Mouse (Mus musculus): ENCODE measurements around the gene Fxyd3. TPM values are rescaled to one million over a fixed set of nuclear protein-coding genes. Genes with fewer than 3 reads are reported as not detected.
A peak's percentile ranks its signal among the peaks of the same experiment; 100 is the strongest.

Gene Fxyd3
- polyA plus RNA-seq, 1 experiment from 2014 or later = 1.1 TPM

DNA sequence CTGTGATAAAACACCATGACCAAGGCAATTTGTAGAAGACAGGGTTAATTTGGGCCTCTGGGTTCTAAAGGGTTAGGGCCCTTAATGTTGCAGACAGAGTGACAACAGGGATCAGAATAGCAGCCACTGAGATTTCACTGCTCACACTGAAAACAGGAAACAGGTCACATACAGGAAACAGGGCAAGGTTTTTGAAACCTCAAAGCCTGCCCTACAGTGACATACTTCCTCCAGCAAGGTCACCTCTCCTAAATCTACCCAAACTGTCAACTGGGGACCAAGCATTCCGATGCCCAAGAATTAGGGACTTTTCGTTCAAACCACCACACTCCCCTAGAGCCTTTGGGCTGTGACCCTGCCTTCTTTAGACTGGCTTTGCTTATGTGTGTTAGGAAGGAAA lies 13.2 kb upstream of the Fxyd3 start:
- H3K9me3 ChIP-seq (replicated peaks; ENCODE audit: control insufficient read depth, low read length) = no peaks in the 10 kb centered on the region
- H3K4me1 ChIP-seq (ENCODE audit: control insufficient read depth, low read depth, low read length) = no peaks in the 10 kb centered on the region
- H3K4me3 ChIP-seq (ENCODE audit: low read depth, low read length) = no peak overlapping the region
- H3K9ac ChIP-seq (ENCODE audit: low read depth, low read length) = no peak overlapping the region
- no peak overlapping the region for H3K4me2 ChIP-seq (ENCODE audit: low read depth, low read length)
- 0 out of 2 replicates have a peak, but pooled peaks have one; percentile 27 for ATAC-seq (ENCODE audit: low read depth)
- 19% methylated on average over 2 of the region's 2 CpGs for WGBS (ENCODE audit: insufficient replicate concordance)
- no peaks in the 10 kb centered on the region for H3K36me3 ChIP-seq (ENCODE audit: control insufficient read depth, insufficient read depth)
- H3K27ac ChIP-seq (ENCODE audit: low read length) = no peak overlapping the region
- H3K27me3 ChIP-seq (ENCODE audit: control insufficient read depth, insufficient read depth, low read depth, low read length) = no peaks in the 10 kb centered on the region

DNA sequence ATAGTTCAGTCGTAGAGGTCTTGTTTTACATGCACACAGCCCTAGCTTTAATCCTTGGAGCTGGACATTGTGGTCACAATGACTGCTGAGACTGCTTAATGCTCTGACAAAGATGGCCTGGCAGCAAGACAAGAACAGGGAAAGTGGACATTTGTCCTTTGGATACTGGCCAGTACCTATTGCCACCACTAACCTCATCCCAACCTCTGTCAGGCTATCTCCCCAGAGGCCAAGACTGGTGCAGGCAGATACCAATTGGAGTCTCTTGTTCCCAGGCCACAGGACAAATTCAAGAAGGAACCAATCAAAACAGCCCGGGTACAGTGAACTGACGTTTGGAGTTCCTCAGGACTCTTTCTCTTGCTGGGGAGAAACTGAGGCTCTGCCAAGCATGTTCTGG lies 11.7 kb upstream of the Fxyd3 start:
- no peak overlapping the region for H3K4me2 ChIP-seq (ENCODE audit: low read depth, low read length)
- H3K27me3 ChIP-seq (ENCODE audit: control insufficient read depth, insufficient read depth, low read depth, low read length) = no peaks in the 10 kb centered on the region
- ATAC-seq (ENCODE audit: low read depth) = no peak
- no peak overlapping the region for H3K4me3 ChIP-seq (ENCODE audit: low read depth, low read length)
- H3K9ac ChIP-seq (ENCODE audit: low read depth, low read length) = no peak overlapping the region
- WGBS (ENCODE audit: insufficient replicate concordance) = 45% methylated on average over 3 of the region's 3 CpGs
- H3K4me1 ChIP-seq (ENCODE audit: control insufficient read depth, low read depth, low read length) = no peaks in the 10 kb centered on the region
- H3K9me3 ChIP-seq (replicated peaks; ENCODE audit: control insufficient read depth, low read length) = no peaks in the 10 kb centered on the region
- no peak overlapping the region for H3K27ac ChIP-seq (ENCODE audit: low read length)
- H3K36me3 ChIP-seq (ENCODE audit: control insufficient read depth, insufficient read depth) = no peaks in the 10 kb centered on the region

DNA sequence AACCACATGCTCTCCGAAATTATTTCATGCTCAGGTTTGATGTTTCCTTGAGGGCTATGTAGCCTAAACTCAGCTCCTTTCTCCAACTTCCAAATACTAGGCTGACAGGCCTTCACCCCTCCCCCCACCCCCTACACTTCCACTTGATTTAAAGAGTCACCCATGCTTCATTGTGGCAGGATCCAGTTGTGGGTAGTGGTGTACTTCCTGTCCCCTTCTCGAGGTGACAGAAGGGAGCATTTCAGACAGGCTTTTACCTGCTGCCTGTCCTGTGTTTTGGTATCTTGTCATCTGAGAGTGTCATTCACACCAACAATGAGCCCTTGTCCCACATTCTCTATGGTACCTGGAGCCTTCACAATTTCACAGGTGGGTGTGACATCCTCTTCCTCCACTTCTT lies 10.8 kb upstream of the Fxyd3 start:
- no peaks in the 10 kb centered on the region for H3K9me3 ChIP-seq (replicated peaks; ENCODE audit: control insufficient read depth, low read length)
- H3K27me3 ChIP-seq (ENCODE audit: control insufficient read depth, insufficient read depth, low read depth, low read length) = no peaks in the 10 kb centered on the region
- WGBS (ENCODE audit: insufficient replicate concordance) = 23% methylated on average over 2 of the region's 2 CpGs
- no peak overlapping the region for H3K4me2 ChIP-seq (ENCODE audit: low read depth, low read length)
- no peak overlapping the region for H3K9ac ChIP-seq (ENCODE audit: low read depth, low read length)
- H3K27ac ChIP-seq (ENCODE audit: low read length) = no peak overlapping the region
- H3K4me1 ChIP-seq (ENCODE audit: control insufficient read depth, low read depth, low read length) = no peaks in the 10 kb centered on the region
- no peak for ATAC-seq (ENCODE audit: low read depth)
- no peak overlapping the region for H3K4me3 ChIP-seq (ENCODE audit: low read depth, low read length)
- H3K36me3 ChIP-seq (ENCODE audit: control insufficient read depth, insufficient read depth) = no peaks in the 10 kb centered on the region

DNA sequence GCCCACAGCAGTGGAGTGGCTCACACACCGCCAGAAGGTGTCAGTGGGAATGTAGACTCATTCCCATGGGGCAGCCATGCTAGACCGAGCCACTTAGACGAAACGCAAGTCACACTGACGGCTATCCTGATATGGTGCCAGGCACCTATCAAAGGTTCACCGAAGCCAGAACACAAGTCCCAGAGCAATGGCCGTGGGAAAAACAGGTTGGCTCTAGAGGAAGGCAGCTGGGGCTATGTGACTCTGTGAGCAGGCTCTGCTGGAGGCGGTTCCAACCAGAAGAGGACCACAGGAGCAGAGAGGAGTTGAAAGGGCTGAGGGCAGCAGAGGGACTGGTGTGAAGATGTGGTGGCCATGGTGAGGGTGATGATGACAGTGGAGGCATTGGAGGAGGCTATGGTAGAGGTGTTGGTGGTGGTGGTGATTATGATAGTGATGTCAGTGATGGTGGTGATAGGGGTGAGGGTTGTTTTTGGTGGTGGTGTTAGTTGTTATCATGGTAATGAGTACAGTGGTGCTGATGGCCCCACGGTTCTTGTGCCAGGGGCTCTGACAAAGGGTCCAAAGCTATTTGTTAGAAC lies 9.8 kb upstream of the Fxyd3 start:
- H3K4me3 ChIP-seq (ENCODE audit: low read depth, low read length) = no peak overlapping the region
- 72% methylated on average over 9 of the region's 9 CpGs for WGBS (ENCODE audit: insufficient replicate concordance)
- H3K9ac ChIP-seq (ENCODE audit: low read depth, low read length) = no peak overlapping the region
- no peaks in the 10 kb centered on the region for H3K9me3 ChIP-seq (replicated peaks; ENCODE audit: control insufficient read depth, low read length)
- no peak overlapping the region for H3K4me2 ChIP-seq (ENCODE audit: low read depth, low read length)
- H3K27me3 ChIP-seq (ENCODE audit: control insufficient read depth, insufficient read depth, low read depth, low read length) = no peaks in the 10 kb centered on the region
- H3K27ac ChIP-seq (ENCODE audit: low read length) = no peak overlapping the region
- ATAC-seq (ENCODE audit: low read depth) = no peak
- H3K36me3 ChIP-seq (ENCODE audit: control insufficient read depth, insufficient read depth) = no peaks in the 10 kb centered on the region
- H3K4me1 ChIP-seq (ENCODE audit: control insufficient read depth, low read depth, low read length) = no peaks in the 10 kb centered on the region

DNA sequence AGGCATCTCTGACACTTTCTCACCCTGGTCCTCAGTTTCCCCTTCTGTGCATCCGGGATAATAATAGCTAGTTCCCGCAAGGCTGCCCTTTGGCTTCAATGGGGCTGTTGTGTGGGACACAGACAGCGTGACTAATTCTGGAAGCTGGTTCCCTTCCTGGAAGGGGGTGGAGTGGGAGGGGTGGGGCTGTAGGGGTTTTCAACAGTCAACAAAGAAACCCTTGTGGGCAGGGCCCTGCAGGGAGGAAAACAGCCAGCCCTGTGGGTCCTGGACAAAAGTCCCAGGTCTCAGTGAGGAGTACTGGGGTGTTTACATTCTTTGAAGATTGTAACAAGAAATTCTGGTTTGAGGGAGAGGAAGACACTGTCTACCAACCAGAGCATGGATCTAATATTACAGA lies 8.7 kb upstream of the Fxyd3 start:
- ATAC-seq (ENCODE audit: low read depth) = peak; percentile 20; the same call in 1 of the 2 replicates
- no peaks in the 10 kb centered on the region for H3K9me3 ChIP-seq (replicated peaks; ENCODE audit: control insufficient read depth, low read length)
- H3K27ac ChIP-seq (ENCODE audit: low read length) = no peak overlapping the region
- no peaks in the 10 kb centered on the region for H3K4me1 ChIP-seq (ENCODE audit: control insufficient read depth, low read depth, low read length)
- H3K9ac ChIP-seq (ENCODE audit: low read depth, low read length) = no peak overlapping the region
- H3K36me3 ChIP-seq (ENCODE audit: control insufficient read depth, insufficient read depth) = no peaks in the 10 kb centered on the region
- H3K27me3 ChIP-seq (ENCODE audit: control insufficient read depth, insufficient read depth, low read depth, low read length) = no peaks in the 10 kb centered on the region
- no peak overlapping the region for H3K4me3 ChIP-seq (ENCODE audit: low read depth, low read length)
- 39% methylated on average over 3 of the region's 3 CpGs for WGBS (ENCODE audit: insufficient replicate concordance)
- no peak overlapping the region for H3K4me2 ChIP-seq (ENCODE audit: low read depth, low read length)

DNA sequence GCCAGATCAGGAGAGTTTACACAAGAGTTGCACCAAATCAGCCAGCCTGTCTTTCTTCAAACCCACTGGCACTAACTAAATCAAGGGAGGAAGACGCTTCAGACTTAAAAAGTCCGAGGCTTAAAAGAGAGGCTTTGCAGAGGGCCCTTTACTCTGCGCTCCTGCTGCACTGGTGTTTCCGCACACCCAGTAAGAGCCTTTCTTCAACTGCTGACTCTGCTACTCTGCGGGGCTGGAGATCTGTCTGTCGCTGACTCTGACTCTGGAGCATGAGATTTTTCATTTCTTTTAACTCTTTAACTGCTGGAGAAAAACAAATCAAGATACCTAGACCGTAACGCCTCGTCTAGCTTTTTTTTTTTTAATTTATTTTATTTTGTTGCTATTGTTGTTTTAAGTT lies 7.6 kb upstream of the Fxyd3 start:
- 48% methylated on average over 9 of the region's 9 CpGs for WGBS (ENCODE audit: insufficient replicate concordance)
- H3K27me3 ChIP-seq (ENCODE audit: control insufficient read depth, insufficient read depth, low read depth, low read length) = no peaks in the 10 kb centered on the region
- H3K4me3 ChIP-seq (ENCODE audit: low read depth, low read length) = no peak overlapping the region
- H3K4me1 ChIP-seq (ENCODE audit: control insufficient read depth, low read depth, low read length) = no peaks in the 10 kb centered on the region; the same call in 1 of the 2 replicates
- no peak overlapping the region for H3K4me2 ChIP-seq (ENCODE audit: low read depth, low read length)
- no peak for ATAC-seq (ENCODE audit: low read depth)
- H3K27ac ChIP-seq (ENCODE audit: low read length) = 0 out of 2 replicates have a peak overlapping the region, but pooled peaks have one; percentile 18
- H3K9ac ChIP-seq (ENCODE audit: low read depth, low read length) = no peak overlapping the region
- no peaks in the 10 kb centered on the region for H3K9me3 ChIP-seq (replicated peaks; ENCODE audit: control insufficient read depth, low read length)
- H3K36me3 ChIP-seq (ENCODE audit: control insufficient read depth, insufficient read depth) = no peaks in the 10 kb centered on the region

DNA sequence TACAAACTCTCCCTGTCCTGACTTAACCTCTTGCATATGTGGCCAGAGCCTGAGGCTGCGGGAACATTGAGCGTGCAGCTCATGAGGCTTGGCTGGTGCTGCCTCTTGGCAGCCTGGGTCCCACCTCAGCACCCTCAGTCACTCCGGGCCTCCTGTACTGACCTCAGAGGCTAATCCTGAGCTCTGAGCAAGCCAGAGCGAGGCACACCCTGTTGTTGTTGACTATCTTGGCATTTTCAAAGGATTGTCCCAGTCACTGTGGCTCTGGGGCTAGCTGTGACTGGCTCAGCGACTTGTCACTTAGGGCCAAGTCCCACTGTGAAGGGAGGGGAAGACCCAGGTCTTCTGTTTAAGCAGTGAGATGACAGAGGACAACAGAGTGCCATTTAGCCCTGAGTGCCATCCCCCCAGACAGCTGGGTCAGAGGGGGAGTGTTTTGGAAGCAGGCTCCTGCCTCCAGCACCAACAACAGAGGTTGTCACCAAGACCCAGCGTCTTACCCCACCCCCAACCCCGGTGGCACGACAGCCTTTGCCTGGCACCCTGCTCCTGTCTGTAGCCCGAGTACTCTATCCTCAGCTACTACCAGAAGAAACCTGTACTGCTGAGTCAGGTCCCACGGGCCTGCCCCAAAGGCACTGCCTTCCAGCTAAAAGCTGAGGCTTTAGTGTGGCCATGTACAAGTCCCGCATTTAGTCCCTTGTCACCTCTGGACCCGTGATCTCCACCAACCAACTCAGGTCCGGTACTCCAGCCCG lies 6.5 kb upstream of the Fxyd3 start:
- no peaks in the 10 kb centered on the region for H3K36me3 ChIP-seq (ENCODE audit: control insufficient read depth, insufficient read depth)
- H3K27ac ChIP-seq (ENCODE audit: low read length) = no peak overlapping the region

DNA sequence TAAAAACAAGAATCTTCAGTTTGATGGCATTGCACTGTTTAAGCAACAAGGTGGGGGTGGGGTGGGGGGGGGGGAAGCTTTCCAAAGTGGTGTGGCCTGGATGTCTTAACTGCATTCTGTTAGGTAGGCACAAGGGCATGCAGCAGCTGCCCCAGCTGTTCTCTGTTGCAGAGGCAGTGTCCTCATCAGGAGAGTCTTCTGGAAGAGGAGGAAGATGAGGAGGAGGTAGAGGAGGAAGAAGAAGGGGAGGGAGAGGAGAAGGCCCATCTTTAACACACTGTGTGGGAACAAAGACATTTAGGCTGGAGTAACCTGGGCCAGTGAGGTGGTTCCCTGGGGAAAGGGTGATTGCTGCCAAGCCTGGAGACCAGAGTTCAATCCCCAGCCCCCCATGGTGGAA lies 5.6 kb upstream of the Fxyd3 start:
- Histone ChIP-seq H3K4me2 (ENCODE audit: low read depth, low read length) (no peak overlapping the region), H3K4me3 (ENCODE audit: low read depth, low read length) (no peak overlapping the region), H3K9ac (ENCODE audit: low read depth, low read length) (no peak overlapping the region), H3K9me3 (replicated peaks; ENCODE audit: control insufficient read depth, low read length) (no peaks in the 10 kb centered on the region), H3K4me1 (ENCODE audit: control insufficient read depth, low read depth, low read length) (no peaks in the 10 kb centered on the region; the same call in 1 of the 2 replicates), H3K27ac (ENCODE audit: low read length) (no peak overlapping the region), H3K36me3 (ENCODE audit: control insufficient read depth, insufficient read depth) (no peaks in the 10 kb centered on the region), H3K27me3 (ENCODE audit: control insufficient read depth, insufficient read depth, low read depth, low read length) (no peaks in the 10 kb centered on the region)
- no peak for ATAC-seq (ENCODE audit: low read depth)

More for the DNA sequence above, 6.5 kb upstream of the Fxyd3 start:
- ATAC-seq (ENCODE audit: low read depth) = peak; percentile 47; the same call in 1 of the 2 replicates
- Histone ChIP-seq H3K4me1 (ENCODE audit: control insufficient read depth, low read depth, low read length) (no peaks in the 10 kb centered on the region; the same call in 1 of the 2 replicates), H3K4me2 (ENCODE audit: low read depth, low read length) (no peak overlapping the region), H3K4me3 (ENCODE audit: low read depth, low read length) (no peak overlapping the region), H3K27me3 (ENCODE audit: control insufficient read depth, insufficient read depth, low read depth, low read length) (no peaks in the 10 kb centered on the region), H3K9me3 (replicated peaks; ENCODE audit: control insufficient read depth, low read length) (no peaks in the 10 kb centered on the region), H3K9ac (ENCODE audit: low read depth, low read length) (no peak overlapping the region)
- 53% methylated on average over 14 of the region's 14 CpGs for WGBS (ENCODE audit: insufficient replicate concordance)

DNA sequence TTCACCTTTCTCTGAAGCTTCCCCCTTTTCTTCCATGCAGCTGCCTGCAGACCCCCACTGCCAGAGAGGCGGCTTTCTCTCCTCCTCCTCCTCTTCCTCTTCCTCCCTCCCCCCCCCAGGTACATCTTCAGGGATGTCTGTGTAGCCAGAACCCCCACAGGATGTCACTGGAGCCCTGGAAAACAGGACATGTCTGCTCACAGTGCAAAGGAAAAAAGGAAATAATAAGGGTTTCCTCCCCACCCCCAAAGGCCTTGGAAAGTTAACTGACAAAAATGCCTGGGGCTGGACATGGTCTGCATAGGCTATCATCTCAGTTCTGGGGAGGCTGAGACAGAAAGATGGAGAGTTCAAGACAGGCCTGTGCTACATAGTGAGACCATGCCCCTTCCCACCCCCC lies 4.6 kb upstream of the Fxyd3 start:
- no peaks in the 10 kb centered on the region for H3K27me3 ChIP-seq (ENCODE audit: control insufficient read depth, insufficient read depth, low read depth, low read length)
- no peaks in the 10 kb centered on the region; the same call in 1 of the 2 replicates for H3K4me1 ChIP-seq (ENCODE audit: control insufficient read depth, low read depth, low read length)
- H3K36me3 ChIP-seq (ENCODE audit: control insufficient read depth, insufficient read depth) = no peaks in the 10 kb centered on the region
- ATAC-seq (ENCODE audit: low read depth) = no peak
- no peak overlapping the region for H3K4me3 ChIP-seq (ENCODE audit: low read depth, low read length)
- WGBS (ENCODE audit: insufficient replicate concordance) = 24% methylated on average over 1 of the region's 1 CpGs
- H3K9me3 ChIP-seq (replicated peaks; ENCODE audit: control insufficient read depth, low read length) = no peaks in the 10 kb centered on the region
- no peak overlapping the region for H3K4me2 ChIP-seq (ENCODE audit: low read depth, low read length)
- H3K9ac ChIP-seq (ENCODE audit: low read depth, low read length) = no peak overlapping the region
- H3K27ac ChIP-seq (ENCODE audit: low read length) = no peak overlapping the region
